Mouse (Mus musculus) MEL (cell line): Measurements from ENCODE around the gene Acaca. TPM values are rescaled to one million over a fixed set of nuclear protein-coding genes. Genes with fewer than 3 reads are reported as not detected.

Source experiments
- DNase-seq: peaks from one replicate; pipeline ENCODE4 v3.0.0; 2011; ENCODE audit warnings: low read depth, low spot score
- H3K27ac ChIP-seq: 2 replicates; pipeline ENCODE4 v1.5.1; 2012; ENCODE audit warnings: low read depth, mild to moderate bottlenecking, control low read depth, low read length, moderate library complexity; ENCODE audit not compliant: control insufficient read depth
- H3K27me3 ChIP-seq, 2 experiments: fragments of 150-350 bp in 1 of 2; sonication (generic) in 1 of 2; 2 replicates each; pipeline ENCODE4 v1.6.1; 2012; ENCODE audit warnings: low read length in 2 of 2, mild to moderate bottlenecking in 2 of 2, improper control_type of control experiment in 1 of 2, moderate library complexity in 1 of 2; ENCODE audit not compliant: insufficient read depth in 2 of 2, control insufficient read depth in 1 of 2
- H3K36me3 ChIP-seq, 2 experiments: 2 replicates each; pipeline ENCODE4 v1.6.1; 2012 to 2014; ENCODE audit warnings: low read length in 2 of 2, improper control_type of control experiment in 1 of 2, inconsistent platforms in 1 of 2, mild to moderate bottlenecking in 1 of 2; ENCODE audit not compliant: insufficient read depth in 2 of 2, control insufficient read depth in 1 of 2
- H3K4me1 ChIP-seq, 2 experiments: fragments of 150-350 bp in 1 of 2; sonication (generic) in 1 of 2; 2 replicates each; pipeline ENCODE4 v1.6.1; 2012; ENCODE audit warnings: low read length in 2 of 2, improper control_type of control experiment in 1 of 2, mild to moderate bottlenecking in 1 of 2; ENCODE audit not compliant: insufficient read depth in 2 of 2, control insufficient read depth in 1 of 2
- H3K4me3 ChIP-seq, 2 experiments: fragments of 150-350 bp in 1 of 2; sonication (generic) in 1 of 2; 2 replicates each; pipeline ENCODE4 v1.5.1; 2012; ENCODE audit warnings: low read depth in 2 of 2, low read length in 2 of 2, mild to moderate bottlenecking in 2 of 2, moderate library complexity in 2 of 2, control low read depth in 1 of 2, improper control_type of control experiment in 1 of 2; ENCODE audit not compliant: control insufficient read depth in 1 of 2, insufficient read depth in 1 of 2
- H3K79me2 ChIP-seq: 2 replicates; pipeline ENCODE4 v1.6.1; 2012; ENCODE audit warnings: mild to moderate bottlenecking, low read length, moderate library complexity; ENCODE audit not compliant: control insufficient read depth, poor library complexity, insufficient read depth
- H3K9ac ChIP-seq: 2 replicates; pipeline ENCODE4 v1.6.1; 2012; ENCODE audit warnings: low read depth, mild to moderate bottlenecking, control low read depth, low read length, moderate library complexity; ENCODE audit not compliant: control insufficient read depth, poor library complexity, severe bottlenecking
- H3K9me3 ChIP-seq: fragments of 150-350 bp; sonication (generic); replicated peaks from 2 replicates; pipeline ENCODE4 v1.6.1; 2012; ENCODE audit warnings: mild to moderate bottlenecking, low read length, improper control_type of control experiment, moderate library complexity; ENCODE audit not compliant: insufficient read depth
- BHLHE40 ChIP-seq: IDR thresholded peaks from 2 replicates; pipeline ENCODE4 v1.6.1; 2012; ENCODE audit warnings: low read depth, mild to moderate bottlenecking, inconsistent platforms, low read length, improper control_type of control experiment, borderline replicate concordance
- CHD2 ChIP-seq: IDR thresholded peaks from 2 replicates; pipeline ENCODE4 v1.6.1; 2011; ENCODE audit warnings: low read length, improper control_type of control experiment
- CTCF ChIP-seq, 3 experiments: IDR thresholded peaks in 2 of 3; conservative IDR thresholded peaks in 1 of 3; 2 replicates each; pipeline ENCODE4 v1.5.1; 2011 to 2012; ENCODE audit warnings: low read length in 3 of 3, low read depth in 2 of 3, mild to moderate bottlenecking in 2 of 3, improper control_type of control experiment in 1 of 3, inconsistent platforms in 1 of 3, mixed read lengths in 1 of 3, moderate library complexity in 1 of 3; ENCODE audit not compliant: control insufficient read depth in 1 of 3, insufficient read depth in 1 of 3, poor library complexity in 1 of 3, severe bottlenecking in 1 of 3
- ELF1 ChIP-seq: IDR thresholded peaks from 2 replicates; pipeline ENCODE4 v1.6.1; 2014; ENCODE audit warnings: low read depth, mild to moderate bottlenecking, inconsistent platforms, low read length, improper control_type of control experiment, moderate library complexity
- GATA1 ChIP-seq: IDR thresholded peaks from 2 replicates; pipeline ENCODE4 v1.6.1; 2011; ENCODE audit warnings: low read depth, low read length, improper control_type of control experiment
- KAT2A ChIP-seq: conservative IDR thresholded peaks from 2 replicates; pipeline ENCODE4 v1.6.1; 2012; ENCODE audit warnings: low read depth, low read length, improper control_type of control experiment, inconsistent platforms
- MAX ChIP-seq: IDR thresholded peaks from 2 replicates; pipeline ENCODE4 v1.6.1; 2011; ENCODE audit warnings: low read length, improper control_type of control experiment
- MAZ ChIP-seq: IDR thresholded peaks from 2 replicates; pipeline ENCODE4 v1.6.1; 2012; ENCODE audit warnings: low read depth, mild to moderate bottlenecking, inconsistent platforms, low read length, improper control_type of control experiment
- NELFE ChIP-seq: IDR thresholded peaks from 2 replicates; pipeline ENCODE4 v1.6.1; 2011; ENCODE audit warnings: low read depth, low read length, improper control_type of control experiment
- POLR2A ChIP-seq, 2 experiments: IDR thresholded peaks; 2 replicates each; pipeline ENCODE4 v1.6.1; 2011 to 2012; ENCODE audit warnings: low read length in 2 of 2, mild to moderate bottlenecking in 2 of 2, control low read depth in 1 of 2, improper control_type of control experiment in 1 of 2, low read depth in 1 of 2, moderate library complexity in 1 of 2; ENCODE audit not compliant: control insufficient read depth in 1 of 2, insufficient read depth in 1 of 2, poor library complexity in 1 of 2
- RAD21 ChIP-seq: IDR thresholded peaks from 2 replicates; pipeline ENCODE4 v1.6.1; 2011; ENCODE audit warnings: mild to moderate bottlenecking, low read depth, low read length, improper control_type of control experiment
- SMC3 ChIP-seq: IDR thresholded peaks from 2 replicates; pipeline ENCODE4 v1.6.1; 2011; ENCODE audit warnings: low read depth, low read length, improper control_type of control experiment
- UBTF ChIP-seq: IDR thresholded peaks from 2 replicates; pipeline ENCODE4 v1.6.1; 2012; ENCODE audit warnings: low read depth, mild to moderate bottlenecking, inconsistent platforms, low read length, improper control_type of control experiment, moderate library complexity, borderline replicate concordance; ENCODE audit not compliant: insufficient read depth
- ZKSCAN1 ChIP-seq: IDR thresholded peaks from 2 replicates; pipeline ENCODE4 v1.6.1; 2012; ENCODE audit warnings: low read depth, mild to moderate bottlenecking, inconsistent platforms, low read length, improper control_type of control experiment, moderate library complexity
- ZMIZ1 ChIP-seq: IDR thresholded peaks from 2 replicates; pipeline ENCODE4 v1.6.1; 2012; ENCODE audit warnings: low read depth, mild to moderate bottlenecking, inconsistent platforms, low read length, improper control_type of control experiment, moderate library complexity
- polyA plus RNA-seq, 2 experiments: library from polyadenylated mRNA; stranded (reverse) in 1 of 2; unstranded in 1 of 2; fragments of >175 nt in 1 of 2; fragments of >200 nt in 1 of 2; gene quantifications; 2 replicates each; pipeline versions ENCODE4 v1.2.1 to v1.2.4; 2012; ENCODE audit warnings: low replicate concordance in 2 of 2, low read depth in 1 of 2; ENCODE audit not compliant: insufficient read length in 2 of 2, insufficient read depth in 1 of 2, missing spikeins in 1 of 2
- total RNA-seq: library from RNA; depleted of rRNA; stranded (reverse); fragments of 300-350 nt; gene quantifications from 2 replicates; pipeline ENCODE4 v1.2.3, GENCODE M21; 2012

Gene Acaca
- total and polyA plus RNA-seq, 3 experiments, result 32.0 to 52.0 (median 33.9) TPM

DNA sequence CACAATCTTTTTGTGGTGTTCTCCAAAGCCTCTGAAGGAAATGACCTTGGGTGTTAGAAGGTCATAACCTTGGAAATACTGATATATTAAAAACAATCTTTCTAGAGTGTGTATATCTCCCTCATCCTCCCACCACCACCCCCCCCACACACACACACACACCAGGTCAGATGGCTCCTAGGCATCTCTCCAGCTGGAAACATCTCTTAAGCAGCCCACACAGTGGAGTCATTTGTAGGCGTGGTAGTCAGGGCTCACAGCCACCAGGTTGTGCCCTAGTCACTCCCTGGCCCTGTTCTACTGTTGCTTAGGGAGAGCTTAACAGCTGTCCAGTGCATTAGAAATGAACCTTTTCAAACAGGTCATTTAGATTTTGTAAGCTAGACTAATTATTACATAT, 265.5 kb downstream of the Acaca start:
- Histone ChIP-seq H3K27me3 (no peaks in the 10 kb centered on the region), H3K36me3 (peaks cover 0 to 1% of the 10 kb centered on the region in 2 experiments; a peak in 2 of 4 replicates), H3K9ac (no peak overlapping the region), H3K4me1 (no peaks in the 10 kb centered on the region), H3K9me3 (no peaks in the 10 kb centered on the region), H3K79me2 (no peaks in the 10 kb centered on the region), H3K4me3 (no peak overlapping the region), H3K27ac (no peak overlapping the region)
- TF ChIP-seq BHLHE40, result no peak
- no peak for DNase-seq

DNA sequence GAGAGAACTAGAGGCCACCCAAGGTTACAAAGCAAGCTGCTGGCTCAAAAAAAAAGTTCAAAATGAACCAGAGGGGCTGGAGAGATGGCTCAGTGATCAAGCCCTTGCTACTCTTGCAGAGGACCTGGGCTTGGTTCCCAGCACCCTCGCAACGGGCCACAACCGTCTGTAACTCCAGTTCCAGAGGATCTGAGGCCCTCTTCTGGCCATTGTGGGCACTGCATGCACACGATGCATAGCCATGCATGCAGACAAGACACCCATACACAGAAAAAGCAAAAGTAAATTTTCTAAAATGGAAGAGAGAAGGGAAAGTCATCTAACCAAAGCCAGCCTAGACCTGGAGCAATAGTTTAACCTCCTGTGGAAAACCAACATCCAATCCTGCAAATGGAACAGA, 277.3 kb downstream of the Acaca start:
- Histone ChIP-seq H3K9me3 (no peaks in the 10 kb centered on the region), H3K27ac (no peak overlapping the region), H3K36me3 (peaks cover 0 to 2% of the 10 kb centered on the region in 2 experiments; a peak in 2 of 4 replicates), H3K4me1 (peaks cover 4 to 10% of the 10 kb centered on the region in 2 experiments), H3K4me3 (no peak overlapping the region), H3K9ac (no peak overlapping the region), H3K27me3 (no peaks in the 10 kb centered on the region), H3K79me2 (no peaks in the 10 kb centered on the region)
- no peak for DNase-seq
- no peak for TF ChIP-seq MAX
- TF ChIP-seq RAD21, result peak; percentile 17
- peak; percentile 43 to 47 (median 46) for TF ChIP-seq CTCF (IDR thresholded peaks at IDR 0.05 in 2 of 3, conservative IDR thresholded peaks at IDR 0.05 in 1 of 3; ENCODE audit: control insufficient read depth in 1 of 3, insufficient read depth in 1 of 3, low read depth in 2 of 3, low read length in 3 of 3, poor library complexity in 1 of 3, severe bottlenecking in 1 of 3)
- TF ChIP-seq ZKSCAN1, result no peak
- peak; percentile 17; the same call in 1 of the 2 replicates for TF ChIP-seq SMC3

DNA sequence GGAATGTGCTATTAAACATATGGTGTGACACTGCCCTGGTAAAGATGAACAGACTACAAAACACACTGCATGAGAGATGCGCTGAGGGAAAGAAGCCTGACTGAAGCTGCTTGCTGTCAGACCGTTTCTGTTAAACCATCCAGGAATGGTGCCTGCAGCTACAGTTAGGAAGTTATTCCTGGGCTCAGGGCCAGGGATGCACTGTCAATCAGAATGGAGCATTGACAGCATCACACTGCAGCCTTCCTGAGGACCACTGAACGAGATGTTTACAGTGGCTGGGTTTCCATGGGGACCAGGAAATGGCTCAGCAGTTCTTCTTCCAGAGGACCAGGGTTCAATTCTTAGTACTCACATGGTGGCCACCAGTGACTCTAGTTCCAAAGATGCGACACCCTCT, 280.9 kb downstream of the Acaca start:
- Histone ChIP-seq H3K4me1 (peaks cover 21 to 32% of the 10 kb centered on the region in 2 experiments), H3K9ac (no peak overlapping the region), H3K36me3 (peaks cover 0 to 18% of the 10 kb centered on the region in 2 experiments; a peak in 2 of 4 replicates)

More for the DNA sequence above, 280.9 kb downstream of the Acaca start:
- H3K79me2 ChIP-seq, result no peaks in the 10 kb centered on the region
- H3K4me3 ChIP-seq, result no peak overlapping the region
- H3K27ac ChIP-seq, result no peak overlapping the region
- TF ChIP-seq MAZ (no peak), CHD2 (no peak), CTCF (IDR thresholded peaks at IDR 0.05 in 2 of 3, conservative IDR thresholded peaks at IDR 0.05 in 1 of 3; ENCODE audit: control insufficient read depth in 1 of 3, insufficient read depth in 1 of 3, low read depth in 2 of 3, low read length in 3 of 3, poor library complexity in 1 of 3, severe bottlenecking in 1 of 3) (no peak), POLR2A (IDR thresholded peaks at IDR 0.05; ENCODE audit: control insufficient read depth in 1 of 2, insufficient read depth in 1 of 2, low read depth in 1 of 2, low read length in 2 of 2, poor library complexity in 1 of 2) (no peak), ZMIZ1 (no peak), ELF1 (no peak), BHLHE40 (no peak), GATA1 (no peak), UBTF (no peak), ZKSCAN1 (no peak), KAT2A (no peak), NELFE (no peak)
- DNase-seq, result no peak
- no peaks in the 10 kb centered on the region for H3K27me3 ChIP-seq
- no peaks in the 10 kb centered on the region for H3K9me3 ChIP-seq
